Mouse (Mus musculus): ENCODE measurements around the gene Vipr2.

Gene Vipr2

GRCm38 (mm10) chr12:116097166-116097565 lies 19.6 kb downstream of the Vipr2 start:
- no peak for DNase-seq

- DNase-seq, result no peak
Observed at GRCm38 (mm10) chr12:116101945-116102344, 24.4 kb downstream of the Vipr2 start.

GRCm38 (mm10) chr12:116109451-116110353 lies 32.2 kb downstream of the Vipr2 start:
- DNase-seq, result no peak

GRCm38 (mm10) chr12:116111007-116111694 lies 33.6 kb downstream of the Vipr2 start:
- no peak for DNase-seq

- DNase-seq, result no peak
Observed at GRCm38 (mm10) chr12:116115781-116116180, 38.3 kb downstream of the Vipr2 start.

GRCm38 (mm10) chr12:116116455-116116854 lies 38.9 kb downstream of the Vipr2 start:
- DNase-seq, result no peak

GRCm38 (mm10) chr12:116117352-116117929 lies 39.9 kb downstream of the Vipr2 start:
- DNase-seq, result no peak

- DNase-seq, result no peak
Observed at GRCm38 (mm10) chr12:116119001-116119400, 41.5 kb downstream of the Vipr2 start.

- no peak for DNase-seq
Observed at GRCm38 (mm10) chr12:116123786-116124185, 46.3 kb downstream of the Vipr2 start.

GRCm38 (mm10) chr12:116130936-116131335 lies 53.4 kb downstream of the Vipr2 start:
- no peak for DNase-seq

GRCm38 (mm10) chr12:116132909-116133308 lies 55.4 kb downstream of the Vipr2 start:
- no peak for DNase-seq

- DNase-seq, result no peak
Observed at GRCm38 (mm10) chr12:116135906-116136305, 58.4 kb downstream of the Vipr2 start.

GRCm38 (mm10) chr12:116138322-116139205 lies 61.0 kb downstream of the Vipr2 start:
- DNase-seq, result no peak

- DNase-seq, result no peak
Observed at GRCm38 (mm10) chr12:116140605-116141004, 63.1 kb downstream of the Vipr2 start.

- no peak for DNase-seq
Observed at GRCm38 (mm10) chr12:116141816-116142215, 64.3 kb downstream of the Vipr2 start.

- no peak for DNase-seq
Observed at GRCm38 (mm10) chr12:116142464-116142863, 64.9 kb downstream of the Vipr2 start.

GRCm38 (mm10) chr12:116145246-116145645 lies 67.7 kb downstream of the Vipr2 start:
- DNase-seq, result no peak

GRCm38 (mm10) chr12:116145686-116146085 lies 68.2 kb downstream of the Vipr2 start:
- no peak for DNase-seq

- DNase-seq, result no peak
Observed at GRCm38 (mm10) chr12:116146996-116147634, 69.6 kb downstream of the Vipr2 start.

- peak in 1 of 2 experiments; percentile 33 for DNase-seq
Observed at GRCm38 (mm10) chr12:116152866-116153428, 75.4 kb downstream of the Vipr2 start.

- no peak for DNase-seq
Observed at GRCm38 (mm10) chr12:116156792-116157532, 79.4 kb downstream of the Vipr2 start.

Data from cerebellum, postnatal 14 days (tissue).